Mouse (Mus musculus): ENCODE data around the gene Fam189a1.

Gene Fam189a1

GRCm38 (mm10) chr7:64884187-64884862 is 272.0 kb downstream of the Fam189a1 start:
- no peak for DNase-seq (ENCODE audit: low read depth, low spot score)

- DNase-seq (ENCODE audit: low read depth, low spot score) = no peak
Observed at GRCm38 (mm10) chr7:64882243-64882642, 274.1 kb downstream of the Fam189a1 start.

- no peak for DNase-seq (ENCODE audit: low read depth, low spot score)
Observed at GRCm38 (mm10) chr7:64881387-64881786, 275.0 kb downstream of the Fam189a1 start.

GRCm38 (mm10) chr7:64880415-64880814 is 276.0 kb downstream of the Fam189a1 start:
- no peak for DNase-seq (ENCODE audit: low read depth, low spot score)

- no peak for DNase-seq (ENCODE audit: low read depth, low spot score)
Observed at GRCm38 (mm10) chr7:64874941-64875340, 281.4 kb downstream of the Fam189a1 start.

GRCm38 (mm10) chr7:64873266-64873665 is 283.1 kb downstream of the Fam189a1 start:
- DNase-seq (ENCODE audit: low read depth, low spot score) = no peak

GRCm38 (mm10) chr7:64872743-64873241 is 283.6 kb downstream of the Fam189a1 start, which contains the start of gene Nsmce3:
TSS of gene Nsmce3 (minus strand) at chr7:64872997.
- peak; percentile 96 for DNase-seq (ENCODE audit: low read depth, low spot score)

- DNase-seq (ENCODE audit: low read depth, low spot score) = no peak
Observed at GRCm38 (mm10) chr7:64871987-64872742, 284.2 kb downstream of the Fam189a1 start.

GRCm38 (mm10) chr7:64869549-64870065 is 286.8 kb downstream of the Fam189a1 start:
- no peak for DNase-seq (ENCODE audit: low read depth, low spot score)

- no peak for DNase-seq (ENCODE audit: low read depth, low spot score)
Observed at GRCm38 (mm10) chr7:64863538-64863937, 292.8 kb downstream of the Fam189a1 start.

- DNase-seq (ENCODE audit: low read depth, low spot score) = no peak
Observed at GRCm38 (mm10) chr7:64862978-64863377, 293.4 kb downstream of the Fam189a1 start.

GRCm38 (mm10) chr7:64856526-64857082 is 299.8 kb downstream of the Fam189a1 start:
- no peak for DNase-seq (ENCODE audit: low read depth, low spot score)

GRCm38 (mm10) chr7:64855976-64856375 is 300.4 kb downstream of the Fam189a1 start:
- no peak for DNase-seq (ENCODE audit: low read depth, low spot score)

- DNase-seq (ENCODE audit: low read depth, low spot score) = no peak
Observed at GRCm38 (mm10) chr7:64855389-64855927, 300.9 kb downstream of the Fam189a1 start.

GRCm38 (mm10) chr7:64850791-64851190 is 305.6 kb downstream of the Fam189a1 start:
- no peak for DNase-seq (ENCODE audit: low read depth, low spot score)

- DNase-seq (ENCODE audit: low read depth, low spot score) = no peak
Observed at GRCm38 (mm10) chr7:64847366-64847899, 308.9 kb downstream of the Fam189a1 start.

GRCm38 (mm10) chr7:64846061-64846460 is 310.3 kb downstream of the Fam189a1 start:
- DNase-seq (ENCODE audit: low read depth, low spot score) = no peak

- no peak for DNase-seq (ENCODE audit: low read depth, low spot score)
Observed at GRCm38 (mm10) chr7:64840946-64841659, 315.3 kb downstream of the Fam189a1 start.

GRCm38 (mm10) chr7:64840576-64840895 is 315.8 kb downstream of the Fam189a1 start:
- DNase-seq (ENCODE audit: low read depth, low spot score) = no peak

GRCm38 (mm10) chr7:64839801-64840575 is 316.4 kb downstream of the Fam189a1 start:
- no peak for DNase-seq (ENCODE audit: low read depth, low spot score)

All from CD4-positive helper T cell, adult 2 months (primary cell).